Mouse (Mus musculus) cerebellum, adult 11-12 months (tissue): Measurements from ENCODE around the gene Ly75.

Source experiments
- DNase-seq: peaks from one replicate; pipeline ENCODE4 v3.0.0; 2022

Ly75 gene

DNA sequence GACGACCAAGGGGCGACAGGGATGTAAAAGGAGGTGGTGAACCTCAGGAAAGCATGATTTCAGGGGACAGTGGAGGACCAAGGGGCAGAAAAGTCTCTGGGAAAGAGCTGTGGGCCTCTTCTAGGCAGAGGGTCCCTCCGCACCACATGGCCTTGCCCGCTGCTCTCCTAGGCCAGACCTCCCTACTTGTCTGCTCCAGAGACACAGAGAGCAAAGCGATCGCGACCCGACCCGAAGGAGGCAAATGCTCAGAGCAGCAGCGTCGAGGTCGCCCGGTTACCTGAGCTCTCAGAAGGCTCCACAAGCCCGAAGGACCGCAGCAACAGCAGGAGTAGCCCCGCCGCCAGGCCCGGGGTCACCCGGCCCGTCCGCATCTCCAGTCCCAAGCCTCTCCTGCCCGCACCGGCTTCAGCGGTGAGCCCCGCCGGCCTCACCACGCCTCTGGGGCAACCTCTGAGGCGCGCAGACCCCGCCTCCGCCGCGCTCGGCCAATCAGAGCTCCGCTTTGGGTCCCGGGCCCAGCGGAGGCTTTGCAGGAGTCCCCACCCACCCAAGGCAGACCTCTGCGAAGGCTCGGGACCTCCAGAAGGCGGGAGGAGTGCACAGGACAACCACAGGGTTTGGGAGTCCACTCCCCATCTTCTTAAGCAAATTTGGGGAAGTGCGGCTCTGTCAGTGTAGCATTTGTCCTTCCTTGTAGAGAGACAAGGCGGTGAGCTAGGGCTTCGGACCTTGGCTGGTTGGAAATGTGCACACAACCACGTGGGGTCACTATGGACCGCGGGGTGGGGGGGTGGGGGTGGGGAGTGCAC, at the start of gene Ly75:
Ly75 (minus strand) TSS at position 446 of the 812 bp plus-strand sequence.
- DNase-seq: peak; percentile 47

DNA sequence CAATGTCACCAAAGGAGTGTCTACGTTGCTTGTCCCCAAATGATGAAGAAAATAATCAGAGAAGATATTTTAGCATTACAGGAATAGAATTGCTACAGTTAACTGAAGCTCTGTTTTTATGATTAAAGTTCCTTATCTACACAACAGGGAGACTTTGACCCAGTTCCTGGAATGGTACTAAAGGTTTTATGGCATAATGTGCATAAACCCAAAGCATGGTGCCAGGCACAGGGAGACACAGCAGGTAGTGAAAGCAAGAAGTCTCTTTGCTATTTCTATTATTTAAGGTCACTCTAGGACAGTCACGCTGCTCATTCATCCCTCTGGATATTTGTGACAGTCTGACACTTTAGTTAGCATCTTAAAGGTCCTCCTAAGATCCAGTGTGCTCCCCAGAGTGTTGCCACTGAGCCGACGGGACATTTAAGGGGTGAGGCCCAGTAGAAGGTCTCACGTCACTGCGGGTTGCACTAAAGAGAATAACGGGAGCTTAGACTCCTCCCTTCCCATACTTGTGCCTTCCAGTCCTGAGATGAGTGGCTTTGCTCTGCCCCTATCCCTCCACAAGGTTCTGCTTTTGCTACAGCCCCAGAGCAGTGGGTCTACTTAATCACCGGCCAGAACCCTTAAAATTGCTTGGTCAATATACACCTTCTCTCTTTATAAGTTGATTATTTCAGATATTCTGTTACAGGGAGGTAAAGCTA, 47.4 kb upstream of the Ly75 start:
- no peak for DNase-seq

DNA sequence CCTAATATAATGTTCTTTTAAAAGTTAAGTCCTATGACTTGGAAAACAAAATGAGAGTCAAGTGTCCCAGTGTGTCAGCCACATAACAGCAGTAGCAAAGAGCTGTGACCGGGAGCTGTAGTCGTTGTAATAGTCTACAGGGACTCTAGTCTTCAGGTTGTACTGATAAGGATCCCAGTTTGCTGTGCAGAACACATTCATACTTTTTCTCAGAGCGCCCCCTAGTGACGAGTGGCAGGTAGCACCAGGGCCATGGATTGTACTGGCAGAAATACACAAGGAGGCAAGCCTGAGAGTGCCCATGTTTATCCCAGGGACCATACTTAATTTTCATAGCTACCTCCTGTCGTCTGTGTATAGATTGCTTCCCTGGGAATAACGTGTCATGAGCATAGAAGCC, 35.0 kb upstream of the Ly75 start:
- DNase-seq: peak; percentile 18

DNA sequence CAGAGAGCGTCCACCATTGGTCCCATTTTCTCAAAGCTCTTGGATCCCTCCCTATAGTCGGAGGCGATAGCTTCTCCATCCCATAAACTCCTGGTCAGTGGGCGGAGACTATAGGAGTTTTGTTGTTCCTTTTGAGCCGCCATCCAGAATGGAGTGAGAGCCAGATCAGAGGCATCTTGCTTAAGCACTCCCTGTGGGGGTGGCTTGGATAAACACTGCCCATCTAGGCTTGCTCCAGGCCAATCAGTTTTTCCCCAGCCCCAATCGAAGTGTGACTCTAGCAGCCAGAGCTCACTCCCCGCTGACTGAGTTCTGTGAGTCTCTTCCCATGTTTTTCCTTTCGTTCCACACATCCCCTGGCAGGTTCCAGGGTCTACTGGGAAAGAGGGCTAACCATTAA, 31.2 kb upstream of the Ly75 start:
- DNase-seq: no peak

DNA sequence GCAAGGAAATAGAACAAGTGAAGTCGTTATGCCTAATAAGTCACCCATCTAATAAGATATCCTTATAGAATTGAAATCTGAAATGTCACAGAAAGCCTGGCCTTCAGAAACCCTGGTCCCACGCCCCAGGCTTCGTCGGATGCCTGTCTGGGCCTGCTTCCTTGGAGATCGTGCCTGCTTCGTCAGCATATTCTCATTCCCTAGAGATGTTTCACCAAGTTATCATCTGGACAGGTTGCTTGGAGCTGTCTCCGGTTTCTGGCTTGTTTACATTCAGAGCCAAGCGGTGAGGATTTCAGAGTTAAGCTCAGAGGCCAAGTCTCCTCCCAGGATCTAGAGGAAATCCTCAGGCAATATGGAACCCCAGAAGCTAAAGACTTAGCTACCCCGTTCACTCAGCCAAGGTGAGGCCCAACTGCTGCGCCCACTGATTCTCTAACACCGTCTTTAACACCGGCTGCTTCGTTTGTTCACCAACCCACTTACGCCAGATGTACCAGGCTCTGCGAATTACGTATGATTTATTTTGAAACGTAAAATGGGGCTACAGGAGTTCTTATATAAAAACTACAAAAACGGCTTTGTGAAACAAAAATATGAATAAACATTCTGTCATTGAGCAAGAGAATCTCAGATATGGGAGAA, 30.0 kb upstream of the Ly75 start:
- no peak for DNase-seq

DNA sequence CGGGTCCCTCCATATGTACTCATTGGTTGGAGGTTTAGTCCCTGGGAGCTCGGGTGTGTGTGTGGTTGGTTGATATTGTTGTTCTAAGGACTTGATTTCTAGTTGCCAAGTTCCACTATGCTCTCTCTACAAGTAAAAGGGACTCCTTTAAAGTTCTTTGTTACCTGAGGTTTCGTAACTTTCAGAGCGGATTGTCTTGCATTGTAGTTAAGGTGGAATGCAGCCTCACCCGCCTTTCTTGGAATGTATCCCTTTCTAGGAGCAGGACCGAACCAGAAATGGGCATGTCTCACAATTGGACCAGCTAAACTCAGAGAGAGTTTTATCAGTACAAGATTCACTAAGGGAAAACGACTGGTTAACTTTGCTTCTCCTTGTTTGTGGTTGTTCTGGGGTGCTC, 28.1 kb upstream of the Ly75 start:
- DNase-seq: no peak

DNA sequence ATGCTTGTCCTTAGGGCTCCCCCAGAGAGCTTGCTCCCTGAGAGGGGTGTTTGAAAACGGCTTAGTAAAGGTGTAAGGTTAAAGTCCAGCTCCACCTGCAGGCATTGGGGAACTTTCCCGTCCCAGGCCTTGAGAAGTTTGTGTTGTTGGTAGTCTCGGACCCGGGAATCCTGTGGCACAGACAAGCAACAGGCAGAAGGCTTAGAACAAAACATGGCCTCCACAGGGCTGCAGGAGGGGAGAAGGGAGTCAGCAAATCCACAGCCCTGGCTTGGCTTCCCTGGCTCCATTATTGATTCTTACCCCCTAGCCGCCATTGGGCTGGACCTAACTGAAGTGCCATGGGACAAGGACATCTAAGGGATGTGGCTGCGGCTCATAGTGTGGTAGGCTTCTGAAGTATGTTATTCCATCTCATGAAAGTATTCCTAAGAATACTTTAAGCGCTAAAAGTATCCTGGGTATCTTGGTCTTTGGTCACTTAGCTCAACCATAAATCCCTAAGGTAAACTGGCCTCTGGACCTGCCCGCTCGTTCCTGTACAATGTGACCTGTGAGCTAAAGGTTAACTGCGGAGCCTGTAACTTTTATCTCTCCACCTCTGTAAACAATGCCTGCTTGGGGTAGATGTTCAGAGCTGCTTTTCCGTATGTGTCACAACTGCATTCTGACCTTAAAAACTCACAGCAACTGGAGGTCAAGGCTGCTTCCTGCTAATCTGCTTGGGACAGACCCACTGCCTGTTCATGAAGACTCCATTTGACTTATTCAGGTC, 27.1 kb upstream of the Ly75 start:
- DNase-seq: no peak

DNA sequence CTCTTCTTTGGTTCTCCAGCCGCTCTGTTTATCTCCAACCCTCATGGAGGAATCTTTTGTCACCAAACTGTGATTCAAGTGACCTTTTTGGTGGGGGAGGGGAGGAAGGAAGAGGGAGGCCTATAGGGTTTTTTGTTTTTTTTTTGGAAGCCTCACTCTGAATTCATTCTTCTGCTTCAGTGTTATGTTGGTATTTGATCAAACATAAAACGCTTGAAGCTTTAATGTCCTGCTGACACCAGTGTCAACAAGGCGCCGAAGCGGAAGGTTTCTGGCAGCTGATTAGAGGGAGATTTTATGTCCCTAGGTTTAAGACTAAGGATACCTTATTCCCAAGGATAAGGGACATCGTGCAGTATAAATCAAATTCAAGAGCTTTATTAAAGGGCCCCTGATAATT, 26.1 kb upstream of the Ly75 start:
- DNase-seq: no peak

DNA sequence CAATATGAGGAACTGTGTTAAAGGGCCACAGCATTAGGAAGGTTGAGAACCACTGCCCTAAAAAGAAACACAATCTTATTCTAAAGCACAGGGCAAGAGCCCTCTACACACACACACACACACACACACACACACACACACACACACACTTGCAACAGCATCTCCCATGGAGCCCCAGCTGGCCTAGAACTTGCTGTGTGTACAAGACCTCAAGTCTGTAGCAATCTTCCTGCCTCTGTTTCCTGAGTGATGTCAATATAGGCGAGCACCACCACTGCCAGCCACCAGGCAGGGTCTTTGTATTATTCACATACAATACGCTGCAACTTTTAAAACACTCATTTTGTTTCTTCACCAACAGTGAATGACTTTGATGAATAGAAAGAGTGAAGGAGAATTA, 24.3 kb upstream of the Ly75 start:
- no peak for DNase-seq

DNA sequence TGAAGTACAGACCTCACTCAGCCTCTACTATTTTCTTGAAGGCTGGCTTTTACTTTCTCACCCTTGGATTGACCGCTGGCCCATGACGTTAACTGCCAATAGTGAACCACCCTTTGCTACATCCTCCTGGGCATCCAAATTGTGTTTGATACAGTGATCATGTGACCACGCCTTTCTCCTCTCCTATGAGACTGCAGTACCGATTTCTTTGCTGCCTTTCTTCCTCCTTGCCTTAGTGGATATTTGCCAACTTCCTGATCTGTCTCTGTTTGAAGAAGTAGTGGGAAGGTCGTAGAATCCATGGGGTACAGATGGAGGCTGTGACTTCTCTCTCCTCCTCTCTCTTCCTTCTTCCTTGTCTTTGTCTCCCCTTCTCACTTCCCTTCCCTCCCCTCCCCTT, 22.3 kb upstream of the Ly75 start:
- no peak for DNase-seq

DNA sequence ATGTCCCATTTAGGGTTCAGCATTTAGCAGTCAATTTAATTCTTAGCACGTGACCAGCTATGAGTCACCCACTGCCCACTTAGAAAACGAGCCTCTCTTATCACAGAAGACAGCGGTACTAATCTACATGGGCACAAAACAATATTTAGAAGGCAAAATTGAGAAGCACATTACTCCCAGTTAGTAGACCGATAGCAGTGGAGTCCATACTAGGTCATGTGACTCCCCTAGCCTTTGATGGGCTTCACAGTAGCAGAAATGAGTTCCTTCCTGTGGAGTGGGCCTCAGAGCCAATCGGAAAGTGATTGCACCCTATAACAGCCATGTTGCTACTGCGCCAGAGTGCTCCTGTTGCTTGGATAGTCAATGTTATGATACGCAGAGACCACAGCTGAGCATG, 21.7 kb upstream of the Ly75 start:
- DNase-seq: no peak

DNA sequence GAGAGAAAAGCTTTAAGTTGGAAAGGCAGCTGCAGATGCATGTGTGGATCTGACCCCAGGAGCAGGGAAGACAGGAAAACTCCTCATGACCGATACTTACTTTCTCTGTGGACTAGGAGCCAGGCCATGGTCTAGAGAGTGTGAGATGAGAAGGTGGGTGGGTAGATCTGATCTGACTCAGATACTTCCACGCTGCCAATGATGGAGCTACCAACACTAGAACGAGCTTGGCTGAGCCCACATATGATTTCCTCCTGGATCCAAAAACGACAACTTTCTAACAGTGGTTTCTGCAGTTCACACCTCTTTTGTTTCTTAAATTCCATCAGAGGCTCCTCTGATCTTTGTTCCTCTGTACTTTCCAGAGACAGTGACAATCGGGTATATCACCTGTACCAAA, 18.6 kb upstream of the Ly75 start:
- no peak for DNase-seq

DNA sequence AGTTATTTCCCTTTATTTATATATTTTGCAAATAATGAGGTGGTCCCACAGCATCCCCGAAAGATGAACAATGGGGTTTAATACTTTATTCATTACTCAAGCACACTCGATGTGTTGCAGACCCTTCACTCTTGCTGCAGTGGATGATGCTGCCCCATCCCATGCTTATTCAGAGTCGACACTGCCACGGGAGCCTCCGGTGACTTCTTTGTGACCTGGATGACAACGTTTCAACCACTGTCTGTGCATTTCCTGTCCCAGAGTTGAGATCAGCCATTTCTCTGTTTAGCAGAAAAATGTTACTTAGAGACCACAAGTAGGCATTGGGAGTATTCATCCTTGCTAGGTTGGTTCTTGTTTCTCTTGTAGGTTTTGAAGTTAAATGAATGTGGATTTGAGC, 10.7 kb upstream of the Ly75 start:
- DNase-seq: no peak

DNA sequence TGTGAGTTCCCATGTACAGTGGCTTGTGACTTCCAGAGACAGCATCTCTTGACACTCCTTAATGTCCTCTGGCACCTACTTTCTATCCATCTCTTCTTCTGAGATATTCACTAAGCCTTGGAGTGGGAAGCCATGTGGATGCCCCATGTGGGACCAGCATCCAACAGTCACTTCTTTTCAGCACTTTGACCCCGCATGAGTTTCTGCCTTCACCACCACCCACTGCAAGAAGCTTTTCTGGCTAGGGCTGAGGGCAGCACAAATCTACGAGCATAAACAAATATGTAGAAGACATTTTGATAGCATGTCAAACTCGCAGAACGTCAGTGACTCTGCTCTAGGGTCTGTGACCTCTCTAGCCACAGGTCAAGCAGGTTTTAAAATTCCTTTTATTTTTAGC, 9.2 kb upstream of the Ly75 start:
- DNase-seq: no peak

DNA sequence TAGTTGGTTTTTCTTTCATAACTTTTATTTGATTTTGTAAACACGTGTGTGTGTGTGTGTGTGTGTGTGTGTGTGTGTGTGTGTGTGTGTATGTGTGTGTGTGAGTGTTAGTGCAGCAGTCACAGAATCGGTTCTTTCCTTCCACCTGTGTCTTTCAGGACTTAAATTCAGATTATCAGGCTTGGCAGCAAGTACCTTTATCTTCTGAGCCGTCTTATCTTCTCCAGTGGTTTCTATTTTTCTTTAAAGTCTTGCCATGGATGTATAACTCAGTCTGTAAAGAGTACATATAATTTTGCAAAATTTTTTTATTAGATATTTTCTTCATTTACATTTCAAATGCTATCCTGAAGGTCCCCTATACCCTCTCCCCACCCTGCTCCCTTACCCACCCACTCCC, 4.3 kb upstream of the Ly75 start:
- no peak for DNase-seq

DNA sequence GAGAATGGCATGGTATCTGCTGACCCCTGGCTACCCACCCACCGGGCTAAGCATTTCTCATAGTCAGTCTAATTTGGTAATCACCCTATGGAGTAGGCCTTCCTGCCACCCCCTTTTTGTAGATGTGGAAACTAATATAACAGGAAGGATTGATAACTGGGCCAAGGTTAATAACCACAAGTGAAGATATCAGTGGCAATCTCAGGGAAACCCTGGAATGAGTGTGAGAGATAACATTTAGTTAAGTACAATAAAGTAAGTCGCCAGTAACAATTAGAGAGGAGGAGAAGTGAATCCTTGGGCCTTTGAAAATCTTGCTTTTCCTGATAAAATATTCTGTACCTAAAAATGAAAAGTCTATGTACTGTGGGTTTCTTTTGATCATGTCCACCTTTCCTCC, 3.7 kb upstream of the Ly75 start:
- DNase-seq: no peak

DNA sequence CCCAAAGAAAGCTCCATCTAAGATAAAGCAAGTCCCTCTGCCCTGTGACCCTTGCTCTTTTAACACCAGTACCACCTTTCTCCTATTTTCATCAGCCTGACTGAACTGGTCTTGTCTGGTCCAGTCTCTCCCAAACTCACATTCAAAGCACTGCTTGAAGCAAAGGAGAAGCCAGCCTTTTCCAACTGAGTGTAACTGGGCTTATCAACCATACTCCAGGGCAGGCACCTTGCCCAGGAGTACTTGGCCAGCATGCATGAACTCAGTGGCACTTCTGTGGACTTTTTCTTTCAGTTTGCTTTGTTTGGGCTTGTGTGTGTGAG, 1.6 kb upstream of the Ly75 start:
- no peak for DNase-seq

DNA sequence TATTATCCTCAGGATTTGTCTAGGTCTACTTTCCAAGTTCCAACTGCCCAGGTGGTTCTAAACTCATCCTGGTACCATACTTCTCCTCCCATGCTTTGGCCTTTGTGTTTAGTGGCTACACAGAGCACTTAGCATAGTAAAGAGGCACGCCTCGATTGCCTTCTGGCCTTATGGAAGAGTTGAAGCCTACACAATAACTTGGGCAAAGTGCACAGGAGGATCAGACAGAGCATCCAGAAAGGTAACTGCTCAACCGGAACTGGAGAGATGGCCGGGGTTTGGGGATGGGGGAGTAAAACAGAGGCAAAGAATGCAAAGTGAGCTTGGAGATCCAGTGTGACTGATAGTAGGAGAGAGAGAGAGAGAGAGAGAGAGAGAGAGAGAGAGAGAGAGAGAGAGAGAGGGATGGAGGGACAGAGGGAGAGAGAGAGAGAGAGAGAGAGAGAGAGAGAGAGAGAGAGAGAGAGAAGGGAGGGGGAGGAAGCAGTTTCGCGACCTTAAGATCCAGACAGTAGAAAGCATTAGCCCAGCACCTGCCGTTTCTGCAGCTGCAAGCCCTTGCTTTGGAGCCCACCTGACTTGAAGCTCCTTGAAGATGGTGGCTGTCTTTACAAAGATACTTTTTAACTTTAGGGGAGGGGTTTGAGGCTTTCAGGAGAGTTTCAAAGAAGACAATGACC, 1.1 kb upstream of the Ly75 start:
- DNase-seq: no peak

DNA sequence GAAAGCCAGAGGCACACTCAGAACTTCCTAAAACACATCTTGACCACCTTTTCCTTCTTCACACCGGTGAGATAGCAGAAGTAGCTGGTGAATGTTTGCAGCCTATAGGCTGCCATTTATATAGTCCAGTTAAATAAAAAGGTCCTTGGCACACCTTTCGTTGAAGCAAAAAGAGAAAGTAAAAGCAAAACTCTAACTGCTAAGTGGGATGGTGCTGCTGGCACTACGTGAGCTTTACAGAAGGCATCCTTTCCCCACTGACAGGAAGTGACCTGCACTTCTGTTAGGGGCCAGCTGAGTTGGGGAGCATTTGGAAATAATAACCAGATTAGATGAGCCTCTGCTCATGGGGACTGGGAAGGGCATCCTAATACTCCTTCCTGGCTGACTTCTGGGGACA, 757 bp downstream of the Ly75 start:
- no peak for DNase-seq

DNA sequence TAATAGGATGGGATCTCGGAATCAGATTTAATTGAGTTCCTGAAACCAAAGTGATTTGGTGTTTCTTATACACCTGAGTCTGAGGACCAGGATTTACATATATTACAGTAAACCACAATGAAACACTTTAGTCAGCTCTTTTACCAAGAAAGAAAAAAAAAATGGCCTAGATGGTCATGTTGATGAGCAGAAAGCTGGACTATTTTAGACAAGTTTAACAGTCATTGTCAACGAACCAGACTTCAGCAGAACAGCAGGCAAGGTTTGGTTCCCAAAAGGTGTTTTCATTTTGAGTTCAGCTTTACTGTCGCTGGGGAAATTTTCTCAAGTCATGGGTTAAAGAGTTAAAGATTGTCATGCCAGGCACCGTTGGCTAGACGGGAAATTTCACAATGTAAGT, 5.8 kb downstream of the Ly75 start:
- no peak for DNase-seq

DNA sequence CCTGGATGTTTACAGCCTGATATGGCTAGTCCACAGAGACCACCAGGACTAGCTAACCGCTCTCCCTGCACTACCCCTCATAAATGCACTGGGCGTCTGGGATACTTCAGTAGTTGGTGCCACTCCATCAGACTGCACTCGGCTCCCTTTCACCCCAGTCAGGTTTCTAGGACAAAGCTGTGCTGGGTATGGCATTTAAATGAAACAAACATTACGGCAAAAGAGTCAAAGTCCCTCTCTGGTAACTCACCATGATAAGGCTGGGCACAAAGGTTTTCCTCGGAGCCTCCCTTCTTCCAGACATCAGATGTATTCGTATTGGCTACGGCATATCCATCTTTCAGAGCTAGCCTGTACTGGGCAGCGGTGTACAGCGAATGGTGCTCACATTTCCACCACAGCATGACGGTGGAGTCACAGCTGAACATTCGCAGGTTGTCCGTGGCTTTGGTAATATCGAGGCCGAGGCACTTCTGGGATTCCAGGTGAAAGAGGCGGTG, 7.4 kb downstream of the Ly75 start:
- DNase-seq: no peak

DNA sequence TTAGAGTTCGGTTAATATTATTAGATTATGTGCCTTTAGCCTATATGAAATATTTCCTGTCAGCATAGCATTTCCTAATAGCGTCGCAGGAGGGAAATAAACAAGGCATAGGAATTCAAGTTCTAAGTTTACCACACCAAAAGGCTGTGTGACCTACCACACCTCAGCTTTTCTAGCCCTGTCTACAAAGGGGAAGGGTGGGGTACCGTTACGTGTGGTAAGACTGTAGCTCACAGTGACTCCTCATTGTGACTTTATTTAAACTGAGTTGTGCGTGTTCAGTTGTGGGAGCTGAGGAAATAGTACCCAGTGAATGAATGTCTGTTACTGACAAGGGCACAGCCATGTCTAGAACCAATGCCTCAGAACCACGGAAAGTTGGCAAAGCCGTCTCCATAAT, 8.0 kb downstream of the Ly75 start:
- DNase-seq: no peak

DNA sequence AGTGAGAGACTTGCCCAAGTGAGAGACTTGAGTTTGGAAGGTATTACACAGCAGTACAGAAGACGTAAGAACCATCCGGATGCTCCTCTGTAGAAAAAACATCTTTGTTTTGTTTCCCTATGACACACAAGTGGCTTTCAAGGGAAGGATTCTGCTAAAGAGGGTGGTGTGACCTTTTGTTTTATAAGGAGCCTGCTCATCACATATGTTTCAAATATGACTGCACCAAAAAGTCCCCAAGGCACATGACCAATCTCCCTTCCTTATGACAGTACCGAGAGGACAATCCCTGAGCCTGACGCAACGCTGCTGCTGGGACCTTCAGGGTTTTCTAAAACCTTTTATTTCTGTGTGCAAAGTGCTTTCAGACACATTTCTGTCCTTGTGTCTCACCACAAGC, 12.9 kb downstream of the Ly75 start:
- no peak for DNase-seq
